Mouse (Mus musculus) testis, adult 2 months (tissue): ENCODE data around the gene Mmd. TPM values are rescaled to one million over a fixed set of nuclear protein-coding genes. Genes with fewer than 3 reads are reported as not detected.

Experiments used
- H3K27ac ChIP-seq: fragments of 200-500 bp; 2 replicates; pipeline ENCODE4 v1.5.1; 2012; ENCODE audit warnings: low read depth, low read length; ENCODE audit not compliant: control insufficient read depth, insufficient read depth
- H3K27me3 ChIP-seq: fragments of 200-500 bp; 2 replicates; pipeline ENCODE4 v1.6.1; 2012; ENCODE audit warnings: mild to moderate bottlenecking, low read length, moderate library complexity; ENCODE audit not compliant: control insufficient read depth, insufficient read depth
- H3K36me3 ChIP-seq: fragments of 200-500 bp; 2 replicates; pipeline ENCODE4 v1.6.1; 2012; ENCODE audit warnings: mild to moderate bottlenecking, low read length; ENCODE audit not compliant: control insufficient read depth, insufficient read depth
- H3K4me1 ChIP-seq: fragments of 200-500 bp; 2 replicates; pipeline ENCODE4 v1.6.1; 2012; ENCODE audit warnings: low read length; ENCODE audit not compliant: control insufficient read depth, insufficient read depth
- H3K4me3 ChIP-seq: fragments of 200-500 bp; 2 replicates; pipeline ENCODE4 v1.5.1; 2012; ENCODE audit warnings: low read depth, mild to moderate bottlenecking, low read length, moderate library complexity, mixed read lengths; ENCODE audit not compliant: control insufficient read depth
- CTCF ChIP-seq: fragments of 200-500 bp; IDR thresholded peaks from 2 replicates; pipeline ENCODE4 v1.5.1; 2012; ENCODE audit warnings: low read depth, mild to moderate bottlenecking, inconsistent platforms, low read length, moderate library complexity; ENCODE audit not compliant: control insufficient read depth, insufficient read depth, insufficient replicate concordance
- POLR2A ChIP-seq: fragments of 200-500 bp; IDR thresholded peaks from 2 replicates; pipeline ENCODE4 v1.6.1; 2012; ENCODE audit warnings: low read depth, mild to moderate bottlenecking, inconsistent platforms, low read length, moderate library complexity; ENCODE audit not compliant: control insufficient read depth
- polyA plus RNA-seq: library from polyadenylated mRNA; depleted of rRNA; stranded (reverse); fragments of >200 nt; gene quantifications from 2 replicates; pipeline ENCODE4 v1.2.3, GENCODE M21; 2012; rRNA removed

Mmd gene
- polyA plus RNA-seq: 2.3 and 3.2 TPM in 2 replicates

DNA sequence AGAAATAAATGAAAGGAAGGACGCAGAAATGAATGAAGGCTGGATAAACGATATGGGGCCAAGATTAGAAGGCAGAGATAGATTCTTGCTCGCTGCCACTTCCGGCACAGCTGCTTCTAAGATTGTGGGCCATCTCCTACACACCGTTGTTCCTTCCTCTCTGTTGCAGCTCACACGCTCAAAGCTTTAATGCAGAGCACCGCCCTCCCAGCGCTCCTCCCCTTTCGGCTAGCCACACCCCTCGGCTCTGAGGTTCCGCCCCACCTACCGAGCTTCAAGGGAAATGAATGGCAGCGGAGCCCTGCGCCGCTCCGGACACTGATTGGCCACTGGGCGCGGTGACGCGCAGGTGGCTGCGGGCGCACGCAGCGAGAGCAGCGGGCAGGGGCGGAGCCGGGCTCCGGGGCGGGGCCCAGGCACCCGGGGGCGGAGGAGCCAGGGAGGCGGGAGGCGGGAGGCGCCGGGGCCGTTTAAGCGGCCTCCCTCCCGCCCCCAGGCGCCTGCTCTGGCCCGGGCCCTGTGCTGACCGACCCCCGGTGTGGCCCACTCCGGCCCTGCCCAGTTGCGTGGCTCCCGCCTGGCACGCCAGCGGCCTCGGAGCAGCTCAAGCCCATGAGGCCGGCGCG is at the start of gene Mmd:
TSS of gene Mmd (plus strand) at position 432 of the 626 bp plus-strand sequence.
- peaks cover 12% of the 10 kb centered on the region for H3K4me1 ChIP-seq
- peak within 1 kb of the TSS; percentile 89 for H3K4me3 ChIP-seq
- TF ChIP-seq CTCF (no peak), POLR2A (peak; percentile 49)
- H3K36me3 ChIP-seq: no peaks in the 10 kb centered on the region
- peak within 1 kb of the TSS; percentile 20 for H3K27ac ChIP-seq
- no peaks in the 10 kb centered on the region for H3K27me3 ChIP-seq

DNA sequence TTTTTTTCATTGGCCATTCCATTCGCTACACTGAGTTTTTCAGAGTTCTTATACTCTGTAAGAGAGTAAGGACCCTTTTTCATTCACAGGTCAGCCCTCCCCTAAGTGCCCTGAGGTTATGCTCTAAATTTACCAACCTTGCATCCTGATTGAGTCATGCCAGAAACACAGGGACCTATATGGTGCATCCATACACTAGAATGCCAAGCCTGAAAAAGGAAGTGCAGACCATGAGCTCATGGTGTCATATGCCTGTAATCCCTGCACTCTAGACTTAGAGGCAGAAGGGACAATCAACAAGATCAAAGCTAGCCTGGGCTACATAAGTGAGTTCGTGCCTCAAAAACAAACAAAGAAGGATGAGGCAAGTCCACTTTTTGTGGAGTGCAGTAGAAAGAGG is 48.4 kb upstream of the Mmd start:
- TF ChIP-seq POLR2A (no peak), CTCF (no peak)
- H3K36me3 ChIP-seq: no peaks in the 10 kb centered on the region

DNA sequence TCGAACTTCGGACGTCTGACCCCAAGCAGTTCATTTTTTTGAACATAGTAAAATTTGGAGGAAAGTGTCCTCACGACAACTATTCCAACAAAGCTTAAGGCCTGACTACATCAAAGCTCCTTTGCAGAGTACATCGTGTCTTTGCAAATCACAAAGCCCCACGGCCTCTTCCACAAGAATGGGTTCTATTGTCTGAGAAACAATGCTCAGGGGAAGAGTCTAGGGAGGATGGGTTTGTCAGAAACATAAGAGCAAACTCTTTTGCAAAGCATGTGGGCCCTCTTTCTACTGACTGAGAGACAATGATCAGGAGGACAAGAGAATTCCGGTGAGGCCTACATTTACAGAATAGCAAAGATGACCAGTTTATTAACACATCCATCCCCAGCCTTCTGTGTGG is 35.0 kb upstream of the Mmd start:
- no peaks in the 10 kb centered on the region for H3K27me3 ChIP-seq
- H3K27ac ChIP-seq: no peak overlapping the region
- H3K4me3 ChIP-seq: no peak overlapping the region
- no peaks in the 10 kb centered on the region for H3K36me3 ChIP-seq
- TF ChIP-seq CTCF (no peak), POLR2A (no peak)
- H3K4me1 ChIP-seq: no peaks in the 10 kb centered on the region

More for the DNA sequence above, 48.4 kb upstream of the Mmd start:
- no peaks in the 10 kb centered on the region for H3K4me1 ChIP-seq
- no peak overlapping the region for H3K4me3 ChIP-seq
- no peak overlapping the region for H3K27ac ChIP-seq
- no peaks in the 10 kb centered on the region for H3K27me3 ChIP-seq

DNA sequence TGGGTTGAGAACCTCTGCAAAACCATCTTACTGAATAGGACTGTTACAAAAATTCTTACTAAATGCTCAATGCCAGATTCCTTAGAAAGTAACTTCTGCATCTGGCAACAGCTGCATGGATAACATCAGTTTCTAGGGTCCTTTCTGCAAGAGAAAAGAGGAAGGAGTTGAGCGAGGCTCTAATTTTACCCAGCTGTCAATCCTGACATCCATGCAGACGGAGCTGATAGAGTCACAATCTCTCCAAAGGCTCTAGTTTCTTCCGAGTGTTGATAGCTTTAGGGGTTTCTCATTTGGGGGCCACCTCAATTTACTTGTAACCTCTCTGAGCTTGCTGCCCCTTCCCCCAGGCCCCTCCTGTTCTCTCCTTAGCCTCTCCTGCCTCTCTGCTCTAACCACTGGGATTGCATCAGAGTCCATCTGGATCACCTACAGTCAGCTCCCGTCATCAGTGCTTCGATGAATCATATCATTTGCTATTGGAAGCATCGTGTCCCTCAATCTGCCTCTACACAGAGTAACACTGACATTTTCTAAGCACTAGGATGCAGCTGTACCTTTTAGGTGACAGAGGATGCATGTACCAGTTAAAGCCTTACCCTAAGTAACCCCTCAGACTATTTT is 29.1 kb upstream of the Mmd start:
- H3K36me3 ChIP-seq: no peaks in the 10 kb centered on the region
- no peaks in the 10 kb centered on the region for H3K4me1 ChIP-seq
- no peaks in the 10 kb centered on the region for H3K27me3 ChIP-seq
- H3K4me3 ChIP-seq: peak overlapping the region; percentile 44
- TF ChIP-seq POLR2A: no peak
- TF ChIP-seq CTCF: no peak
- no peak overlapping the region for H3K27ac ChIP-seq

DNA sequence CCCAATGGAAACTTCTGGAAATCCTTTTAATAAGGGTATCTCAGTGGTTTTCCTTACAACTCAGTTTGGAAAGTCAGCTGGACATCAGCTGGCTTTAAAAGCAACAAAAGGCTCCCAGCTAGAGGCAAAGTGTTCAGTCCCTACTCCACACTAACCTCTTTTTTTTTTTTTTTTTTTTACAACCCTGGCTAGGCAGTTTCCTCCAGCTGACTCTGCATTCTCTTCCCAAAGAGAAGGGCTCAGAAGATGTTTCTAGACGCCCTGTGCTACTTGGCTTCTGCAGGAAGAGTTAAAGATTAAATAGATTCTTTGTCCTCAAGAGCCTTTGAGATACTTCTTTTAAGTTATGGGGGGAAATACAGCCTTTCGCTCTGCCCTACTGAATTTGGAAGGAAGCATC is 28.5 kb upstream of the Mmd start:
- H3K27ac ChIP-seq: no peak overlapping the region
- TF ChIP-seq CTCF (no peak), POLR2A (no peak)

DNA sequence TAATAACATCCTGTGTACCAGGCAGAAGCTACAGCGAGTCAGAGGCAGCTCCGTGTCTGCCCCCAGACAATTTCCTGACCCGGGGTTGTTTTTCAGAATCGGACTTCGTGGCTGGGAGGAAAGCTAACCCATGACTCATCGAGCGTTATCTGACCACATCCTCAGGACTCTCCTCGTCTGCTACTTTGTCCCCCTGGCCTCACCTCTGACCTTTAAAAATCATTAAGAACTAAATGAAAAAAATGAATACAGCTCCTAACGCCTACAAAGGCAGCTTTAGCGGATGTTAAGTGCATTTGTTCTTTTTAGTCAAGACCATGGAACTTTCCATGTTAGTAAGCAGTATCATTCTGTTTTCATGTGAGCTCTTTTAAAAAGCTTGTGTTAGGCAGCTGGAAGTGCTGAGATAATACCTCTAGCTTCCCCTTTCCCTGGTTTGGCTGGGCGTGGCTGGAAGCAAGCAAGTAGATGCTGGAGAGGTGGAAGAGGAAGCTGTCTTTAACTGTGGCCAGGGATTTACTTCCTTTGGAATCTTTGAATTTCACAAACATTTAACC is 24.3 kb upstream of the Mmd start:
- Histone ChIP-seq H3K4me1 (no peaks in the 10 kb centered on the region), H3K27ac (no peak overlapping the region), H3K36me3 (no peaks in the 10 kb centered on the region), H3K4me3 (no peak overlapping the region), H3K27me3 (no peaks in the 10 kb centered on the region)
- no peak for TF ChIP-seq POLR2A
- no peak for TF ChIP-seq CTCF

More for the DNA sequence above, 28.5 kb upstream of the Mmd start:
- Histone ChIP-seq H3K36me3 (no peaks in the 10 kb centered on the region), H3K27me3 (no peaks in the 10 kb centered on the region), H3K4me3 (no peak overlapping the region), H3K4me1 (no peaks in the 10 kb centered on the region)

DNA sequence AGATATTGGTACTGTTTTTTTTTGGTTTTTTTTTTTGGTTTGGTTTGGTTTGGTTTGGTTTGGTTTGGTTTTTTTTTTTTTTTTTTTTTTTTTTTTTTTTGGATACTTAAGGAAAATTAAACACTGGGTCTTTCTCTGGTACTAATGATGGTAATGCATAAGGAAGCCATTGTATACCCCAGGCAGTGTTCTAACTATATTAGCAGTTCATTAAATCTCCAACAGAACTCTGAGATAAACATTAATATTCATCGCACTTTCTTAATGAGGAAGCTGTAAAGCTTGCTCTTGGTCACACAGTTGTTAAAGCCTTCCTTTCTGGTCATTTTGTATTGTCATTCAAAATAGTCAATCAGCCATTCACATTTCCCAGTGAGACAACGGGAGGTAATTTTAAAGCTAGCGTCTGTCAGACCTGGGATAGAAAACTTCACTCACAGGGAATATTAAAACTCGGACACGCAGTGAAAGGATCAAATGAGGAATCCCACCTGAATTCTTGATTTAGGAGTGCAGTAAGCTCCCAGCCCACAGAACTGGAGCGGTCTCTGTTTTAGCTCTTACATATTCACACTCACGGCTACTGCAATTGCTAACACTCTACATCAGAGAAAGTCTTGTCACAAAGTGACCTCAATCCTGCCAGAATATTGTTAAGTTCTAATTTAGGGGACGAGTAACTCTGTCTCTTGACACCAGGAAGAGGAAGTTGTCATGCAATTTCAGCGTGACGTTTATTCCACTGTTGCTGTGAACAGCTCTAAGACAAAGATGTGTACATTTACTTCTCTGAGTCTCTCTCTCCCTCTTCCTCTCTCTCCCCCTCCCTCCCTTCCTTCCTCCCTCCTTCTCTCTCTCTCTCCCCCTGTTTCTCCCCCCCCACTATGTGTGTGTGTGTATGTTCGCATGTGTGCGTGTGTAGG is 22.0 kb upstream of the Mmd start:
- Histone ChIP-seq H3K4me3 (no peak overlapping the region), H3K27ac (no peak overlapping the region), H3K36me3 (no peaks in the 10 kb centered on the region), H3K27me3 (no peaks in the 10 kb centered on the region), H3K4me1 (no peaks in the 10 kb centered on the region)
- TF ChIP-seq POLR2A (no peak), CTCF (no peak)
